In genomic region chr17:24415011-24415410, GRCm38 (mm10) we compare ENCODE assay signal across 8 mouse cellular contexts. TPM values are rescaled to one million over a fixed set of nuclear protein-coding genes. Genes with fewer than 3 reads are reported as not detected.
DNase-seq lines count a peak whose midpoint lies in the region; ATAC-seq and TF ChIP-seq lines count a peak whose summit lies in the region.

No protein-coding gene starts in this region.

- 0 out of 4 replicates have a peak, but pooled peaks of 1 of the 2 experiments have one; percentile 29 for TF ChIP-seq POLR2A in MEL (IDR thresholded peaks at IDR 0.05; ENCODE audit: control insufficient read depth in 1 of 2, insufficient read depth in 1 of 2, low read depth in 1 of 2, low read length in 2 of 2, poor library complexity in 1 of 2)

- no peak for TF ChIP-seq RAD21 in MEL (IDR thresholded peaks at IDR 0.05; ENCODE audit: low read depth, low read length)

- under 1% methylated on average over 21 of the region's 21 CpGs for WGBS in heart, embryonic 15.5 days
- under 1% methylated on average over 21 of the region's 21 CpGs for WGBS in hindbrain, embryonic 12.5 days
- WGBS in midbrain, embryonic 13.5 days, result 0% methylated on average over 21 of the region's 21 CpGs

- TF ChIP-seq EP300 in MEL (IDR thresholded peaks at IDR 0.05; ENCODE audit: low read depth in 1 of 2, low read length in 2 of 2), result no peak

- H3K36me3 ChIP-seq in heart, embryonic 15.5 days, result peaks cover 38% of the 10 kb centered on the region
- peaks cover 24 to 36% of the 10 kb centered on the region in 2 experiments for H3K36me3 ChIP-seq in MEL (ENCODE audit: control insufficient read depth in 1 of 2, insufficient read depth in 2 of 2, low read length in 2 of 2)
- peaks cover 45% of the 10 kb centered on the region for H3K36me3 ChIP-seq in hindbrain, embryonic 12.5 days
- H3K36me3 ChIP-seq in midbrain, embryonic 13.5 days, result peaks cover 36% of the 10 kb centered on the region

- peaks cover 46% of the 10 kb centered on the region for H3K79me2 ChIP-seq in MEL (ENCODE audit: control insufficient read depth, insufficient read depth, low read length, poor library complexity)

- H3K27me3 ChIP-seq in heart, embryonic 15.5 days, result no peaks in the 10 kb centered on the region
- H3K27me3 ChIP-seq in MEL (ENCODE audit: control insufficient read depth in 1 of 2, insufficient read depth in 2 of 2, low read length in 2 of 2), result no peaks in the 10 kb centered on the region
- no peaks in the 10 kb centered on the region for H3K27me3 ChIP-seq in hindbrain, embryonic 12.5 days
- H3K27me3 ChIP-seq in midbrain, embryonic 13.5 days, result no peaks in the 10 kb centered on the region

- no peak for DNase-seq in heart, postnatal 4 days
- DNase-seq in MEL (ENCODE audit: low read depth, low spot score), result no peak
- no peak for DNase-seq in layer of hippocampus, adult 9-11 months
- DNase-seq in yolk sac, embryonic 10.5 days (ENCODE audit: low spot score), result no peak

- H3K27ac ChIP-seq in heart, embryonic 15.5 days, result peak overlapping the region; percentile 94
- H3K27ac ChIP-seq in MEL (ENCODE audit: control insufficient read depth, low read depth, low read length), result peak overlapping the region; percentile 74
- H3K27ac ChIP-seq in hindbrain, embryonic 12.5 days, result peak overlapping the region; percentile 94
- H3K27ac ChIP-seq in midbrain, embryonic 13.5 days, result peak overlapping the region; percentile 89

- ATAC-seq in heart, embryonic 15.5 days (replicated peaks; ENCODE audit: insufficient number of reproducible peaks, insufficient read depth, low FRiP score, low read depth), result peak; percentile 2; the same call in 1 of the 2 replicates
- ATAC-seq in hindbrain, embryonic 12.5 days (ENCODE audit: low FRiP score), result peak; percentile 24
- ATAC-seq in midbrain, embryonic 13.5 days, result no peak
- ATAC-seq in granulocyte monocyte progenitor cell, adult 5-6 weeks (replicated peaks; ENCODE audit: poor library complexity, severe bottlenecking), result no peak

- peaks cover 45% of the 10 kb centered on the region for H3K4me1 ChIP-seq in heart, embryonic 15.5 days (replicated peaks)
- peaks cover 3 to 25% of the 10 kb centered on the region in 2 experiments for H3K4me1 ChIP-seq in MEL (ENCODE audit: control insufficient read depth in 1 of 2, insufficient read depth in 2 of 2, low read length in 2 of 2)
- peaks cover 32% of the 10 kb centered on the region for H3K4me1 ChIP-seq in hindbrain, embryonic 12.5 days
- H3K4me1 ChIP-seq in midbrain, embryonic 13.5 days (replicated peaks), result peaks cover 36% of the 10 kb centered on the region

- H3K4me2 ChIP-seq in heart, embryonic 15.5 days, result peak overlapping the region; percentile 74
- H3K4me2 ChIP-seq in hindbrain, embryonic 12.5 days (replicated peaks), result peak overlapping the region; percentile 98
- H3K4me2 ChIP-seq in midbrain, embryonic 13.5 days (replicated peaks), result peak overlapping the region; percentile 97

- no peaks in the 10 kb centered on the region for H3K9me3 ChIP-seq in heart, embryonic 15.5 days (replicated peaks)
- no peaks in the 10 kb centered on the region for H3K9me3 ChIP-seq in MEL (replicated peaks; ENCODE audit: insufficient read depth, low read length)
- H3K9me3 ChIP-seq in hindbrain, embryonic 12.5 days (replicated peaks), result no peaks in the 10 kb centered on the region
- no peaks in the 10 kb centered on the region for H3K9me3 ChIP-seq in midbrain, embryonic 13.5 days

- TF ChIP-seq CTCF in MEL (IDR thresholded peaks at IDR 0.05 in 2 of 3, conservative IDR thresholded peaks at IDR 0.05 in 1 of 3; ENCODE audit: control insufficient read depth in 1 of 3, insufficient read depth in 1 of 3, low read depth in 2 of 3, low read length in 3 of 3, poor library complexity in 1 of 3, severe bottlenecking in 1 of 3), result no peak

- H3K9ac ChIP-seq in heart, embryonic 15.5 days, result peak overlapping the region; percentile 90
- H3K9ac ChIP-seq in MEL (ENCODE audit: control insufficient read depth, low read depth, low read length, poor library complexity, severe bottlenecking), result peak overlapping the region; percentile 91
- H3K9ac ChIP-seq in hindbrain, embryonic 12.5 days, result peak overlapping the region; percentile 87
- H3K9ac ChIP-seq in midbrain, embryonic 13.5 days (replicated peaks), result peak overlapping the region; percentile 96

- peak overlapping the region; percentile 91 for H3K4me3 ChIP-seq in heart, embryonic 15.5 days
- peak overlapping the region; percentile 74 to 77 for H3K4me3 ChIP-seq in MEL (ENCODE audit: control insufficient read depth in 1 of 2, insufficient read depth in 1 of 2, low read depth in 2 of 2, low read length in 2 of 2)
- H3K4me3 ChIP-seq in hindbrain, embryonic 12.5 days, result peak overlapping the region; percentile 87
- H3K4me3 ChIP-seq in midbrain, embryonic 13.5 days (replicated peaks), result peak overlapping the region; percentile 97

TF ChIP-seq in MEL, 35 proteins besides CTCF, POLR2A, EP300 and RAD21:
- TF ChIP-seq ETS1 (IDR thresholded peaks at IDR 0.05; ENCODE audit: low read depth, low read length), result no peak
- TF ChIP-seq MYC (IDR thresholded peaks at IDR 0.05; ENCODE audit: low read depth, low read length), result peak; percentile 10; the same call in 1 of the 2 replicates
- no peak for TF ChIP-seq CHD1 (IDR thresholded peaks at IDR 0.05; ENCODE audit: low read depth, low read length)
- no peak for TF ChIP-seq GABPA (IDR thresholded peaks at IDR 0.05; ENCODE audit: low read depth, low read length)
- TF ChIP-seq CHD2 (IDR thresholded peaks at IDR 0.05; ENCODE audit: low read length), result no peak
- no peak for TF ChIP-seq MXI1 (IDR thresholded peaks at IDR 0.05; ENCODE audit: low read depth, low read length)
- no peak for TF ChIP-seq SMC3 (IDR thresholded peaks at IDR 0.05; ENCODE audit: low read depth, low read length)

RNA-seq across cellular contexts. Expression of gene Rnps1, which starts 0.6 kb away (rescaled TPM):
- polyA plus RNA-seq in heart, embryonic 15.5 days (2015; fragmentation: Nextera tagmentation; extraction: Ambion mirVana), result 186 and 210 TPM in 2 replicates
- 100 to 1,000 TPM; 130 to 135 TPM for total RNA-seq in heart, postnatal 4 days (2021)
- 156 and 167 TPM in 2 replicates for total RNA-seq in MEL (2012; rRNA removed)
- polyA plus RNA-seq in MEL (2012; ENCODE audit: insufficient read depth in 1 of 2, insufficient read length in 2 of 2, low read depth in 1 of 2, low replicate concordance in 2 of 2, missing spikeins in 1 of 2), result 100 to 1,000 TPM in 1 of 2 experiments, not detected in 1; 282 TPM
- polyA plus RNA-seq in hindbrain, embryonic 12.5 days (2016; fragmentation: Nextera tagmentation; extraction: Ambion mirVana), result 326 and 328 TPM in 2 replicates
- 370 and 374 TPM in 2 replicates for polyA plus RNA-seq in midbrain, embryonic 13.5 days (2015; fragmentation: Nextera tagmentation; extraction: Ambion mirVana)
- total RNA-seq in granulocyte monocyte progenitor cell, adult 5-6 weeks (2014; fragmentation: Nextera tagmentation), result 243 and 246 TPM in 2 replicates
- 179 and 181 TPM in 2 replicates for total RNA-seq in granulocyte monocyte progenitor cell, adult 5-6 weeks (2017)

RNA-seq across cellular contexts. Expression of gene Eci1, which starts 11.4 kb away (rescaled TPM):
- polyA plus RNA-seq in heart, embryonic 15.5 days (2015; fragmentation: Nextera tagmentation; extraction: Ambion mirVana), result 245 and 301 TPM in 2 replicates
- 100 to 1,000 TPM; 323 to 342 TPM for total RNA-seq in heart, postnatal 4 days (2021)
- total RNA-seq in MEL (2012; rRNA removed), result 54.4 and 65.6 TPM in 2 replicates
- polyA plus RNA-seq in MEL (2012; ENCODE audit: insufficient read depth in 1 of 2, insufficient read length in 2 of 2, low read depth in 1 of 2, low replicate concordance in 2 of 2, missing spikeins in 1 of 2), result 10 to 100 TPM in 1 of 2 experiments, not detected in 1; 48.6 TPM
- 59.3 and 62.4 TPM in 2 replicates for polyA plus RNA-seq in hindbrain, embryonic 12.5 days (2016; fragmentation: Nextera tagmentation; extraction: Ambion mirVana)
- 45.5 and 45.9 TPM in 2 replicates for polyA plus RNA-seq in midbrain, embryonic 13.5 days (2015; fragmentation: Nextera tagmentation; extraction: Ambion mirVana)
- total RNA-seq in granulocyte monocyte progenitor cell, adult 5-6 weeks (2014; fragmentation: Nextera tagmentation), result 59.1 and 62.1 TPM in 2 replicates
- total RNA-seq in granulocyte monocyte progenitor cell, adult 5-6 weeks (2017), result 36.6 and 39.9 TPM in 2 replicates

RNA-seq across cellular contexts. Expression of gene Dnase1l2, which starts 27.9 kb away (rescaled TPM):
- 1.1 and 1.2 TPM in 2 replicates for polyA plus RNA-seq in heart, embryonic 15.5 days (2015; fragmentation: Nextera tagmentation; extraction: Ambion mirVana)
- 1 to 10 TPM; 1.0 to 1.5 TPM for total RNA-seq in heart, postnatal 4 days (2021)
- total RNA-seq in MEL (2012; rRNA removed), result 0.49 and 0.62 TPM in 2 replicates
- polyA plus RNA-seq in MEL (2012; ENCODE audit: insufficient read depth in 1 of 2, insufficient read length in 2 of 2, low read depth in 1 of 2, low replicate concordance in 2 of 2, missing spikeins in 1 of 2), result 1 to 10 TPM in 1 of 2 experiments, not detected in 1; 1.8 TPM
- 4.2 and 7.0 TPM in 2 replicates for polyA plus RNA-seq in hindbrain, embryonic 12.5 days (2016; fragmentation: Nextera tagmentation; extraction: Ambion mirVana)
- 6.8 and 6.9 TPM in 2 replicates for polyA plus RNA-seq in midbrain, embryonic 13.5 days (2015; fragmentation: Nextera tagmentation; extraction: Ambion mirVana)
- total RNA-seq in granulocyte monocyte progenitor cell, adult 5-6 weeks (2014; fragmentation: Nextera tagmentation), result 2.3 and 2.8 TPM in 2 replicates
- 0.72 and 1.3 TPM in 2 replicates for total RNA-seq in granulocyte monocyte progenitor cell, adult 5-6 weeks (2017)

RNA-seq across cellular contexts. Expression of gene E4f1, which starts 55.1 kb away (rescaled TPM):
- 20.5 and 29.1 TPM in 2 replicates for polyA plus RNA-seq in heart, embryonic 15.5 days (2015; fragmentation: Nextera tagmentation; extraction: Ambion mirVana)
- 10 to 100 TPM; 17.3 to 19.3 TPM for total RNA-seq in heart, postnatal 4 days (2021)
- 24.3 and 26.0 TPM in 2 replicates for total RNA-seq in MEL (2012; rRNA removed)
- 10 to 100 TPM in 1 of 2 experiments, not detected in 1; 37.1 TPM for polyA plus RNA-seq in MEL (2012; ENCODE audit: insufficient read depth in 1 of 2, insufficient read length in 2 of 2, low read depth in 1 of 2, low replicate concordance in 2 of 2, missing spikeins in 1 of 2)
- polyA plus RNA-seq in hindbrain, embryonic 12.5 days (2016; fragmentation: Nextera tagmentation; extraction: Ambion mirVana), result 35.3 and 39.4 TPM in 2 replicates
- polyA plus RNA-seq in midbrain, embryonic 13.5 days (2015; fragmentation: Nextera tagmentation; extraction: Ambion mirVana), result 44.0 and 45.1 TPM in 2 replicates
- total RNA-seq in granulocyte monocyte progenitor cell, adult 5-6 weeks (2014; fragmentation: Nextera tagmentation), result 20.6 and 45.1 TPM in 2 replicates
- 9.5 and 21.7 TPM in 2 replicates for total RNA-seq in granulocyte monocyte progenitor cell, adult 5-6 weeks (2017)

RNA-seq across cellular contexts. Expression of gene Pgp, which starts 55.2 kb away (rescaled TPM):
- polyA plus RNA-seq in heart, embryonic 15.5 days (2015; fragmentation: Nextera tagmentation; extraction: Ambion mirVana), result 60.5 and 63.0 TPM in 2 replicates
- 10 to 100 TPM; 46.5 to 49.3 TPM for total RNA-seq in heart, postnatal 4 days (2021)
- total RNA-seq in MEL (2012; rRNA removed), result 16.6 and 19.3 TPM in 2 replicates
- polyA plus RNA-seq in MEL (2012; ENCODE audit: insufficient read depth in 1 of 2, insufficient read length in 2 of 2, low read depth in 1 of 2, low replicate concordance in 2 of 2, missing spikeins in 1 of 2), result 10 to 100 TPM in 1 of 2 experiments, not detected in 1; 55.0 TPM
- polyA plus RNA-seq in hindbrain, embryonic 12.5 days (2016; fragmentation: Nextera tagmentation; extraction: Ambion mirVana), result 52.5 and 57.3 TPM in 2 replicates
- polyA plus RNA-seq in midbrain, embryonic 13.5 days (2015; fragmentation: Nextera tagmentation; extraction: Ambion mirVana), result 48.3 and 54.9 TPM in 2 replicates
- total RNA-seq in granulocyte monocyte progenitor cell, adult 5-6 weeks (2014; fragmentation: Nextera tagmentation), result 22.9 and 25.4 TPM in 2 replicates
- total RNA-seq in granulocyte monocyte progenitor cell, adult 5-6 weeks (2017), result 11.6 and 15.2 TPM in 2 replicates

Comparison
In these comparisons a context has a peak if more than half of its experiments do, and no peak if none do; other contexts are left out.
1. ATAC-seq: peak in heart, embryonic 15.5 days (single experiment) and hindbrain, embryonic 12.5 days (single experiment); none in midbrain, embryonic 13.5 days (single experiment) and granulocyte monocyte progenitor cell, adult 5-6 weeks (single experiment).
2. Peak in every context shown above with its lines, with median percentiles within 50 percentile points of each other: H3K27ac ChIP-seq, H3K4me2 ChIP-seq, H3K4me3 ChIP-seq and H3K9ac ChIP-seq.